Mouse (Mus musculus) lung, postnatal 14 days (tissue): ENCODE results near the gene Inhbc.

Experiments
- DNase-seq: peaks from one replicate; pipeline ENCODE4 v3.0.0; 2021

The Inhbc gene

DNA sequence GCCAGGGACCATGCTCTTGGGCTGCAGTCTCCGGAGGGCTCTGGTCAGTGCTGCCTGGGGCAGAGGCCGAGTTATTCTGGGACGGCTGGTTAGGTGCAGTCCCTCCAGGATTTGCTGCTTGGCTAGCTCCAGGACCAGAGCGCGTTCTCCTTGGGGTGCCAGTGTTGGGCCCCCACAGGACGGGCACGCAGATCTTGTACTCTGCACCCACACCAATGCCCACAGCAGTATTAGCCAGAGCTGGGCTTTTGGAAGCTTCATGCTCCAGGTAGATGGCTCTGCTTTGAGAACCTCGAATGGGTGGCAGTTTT is 19.0 kb downstream of the Inhbc start:
- no peak for DNase-seq

DNA sequence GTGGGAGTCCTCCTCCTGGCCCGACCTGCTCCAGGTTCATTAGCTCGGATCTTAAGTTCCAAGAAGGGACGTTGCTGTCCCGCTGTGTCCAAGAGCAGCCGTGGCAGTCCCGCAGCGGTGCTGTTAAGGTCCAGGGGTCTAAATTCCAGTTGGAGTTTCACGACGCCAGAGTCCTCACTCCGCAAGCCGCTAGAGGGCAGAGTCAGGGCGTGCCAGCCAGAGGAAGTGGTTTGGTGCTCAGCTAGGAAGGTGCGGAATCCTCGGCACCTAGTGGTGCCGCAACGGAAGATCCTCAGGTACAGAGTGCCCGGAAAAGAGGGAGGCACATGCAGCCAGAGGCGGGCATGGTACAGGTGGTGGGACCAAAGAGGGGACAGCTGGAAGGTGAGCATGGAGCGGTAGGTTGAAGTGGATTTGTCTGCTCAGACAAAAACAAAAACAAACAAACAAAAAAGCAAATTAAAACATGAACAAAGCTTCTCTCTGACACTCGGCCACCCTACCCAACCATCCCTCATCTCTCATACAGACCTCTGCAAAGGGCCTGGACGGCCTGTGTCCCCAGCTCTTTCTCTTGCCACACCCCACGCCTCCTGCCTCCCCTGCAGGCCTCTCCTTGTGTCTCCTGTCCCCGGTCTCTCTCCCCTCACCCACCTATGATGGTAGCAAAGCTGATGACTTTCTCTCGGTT is 19.5 kb downstream of the Inhbc start:
- peak; percentile 78 for DNase-seq

DNA sequence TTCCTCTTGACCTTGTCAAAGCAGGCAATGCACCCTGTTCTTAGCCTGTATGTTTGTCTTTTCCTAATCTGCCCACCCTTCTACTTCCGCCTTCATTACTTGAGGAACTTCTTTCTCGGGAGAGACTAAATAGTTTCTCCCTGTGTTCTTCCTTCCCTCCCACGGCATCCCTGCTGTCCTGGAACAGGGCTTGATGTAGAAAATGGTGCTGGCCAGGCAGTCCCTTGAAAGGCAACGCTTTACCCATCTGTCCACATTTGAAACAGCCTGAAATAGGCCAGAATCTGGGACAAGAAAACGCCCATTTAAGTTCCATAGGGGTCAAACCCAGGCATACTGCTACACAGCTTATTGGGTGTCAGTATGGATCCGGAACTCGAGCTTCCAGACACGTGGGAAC is 20.4 kb downstream of the Inhbc start:
- DNase-seq = no peak

DNA sequence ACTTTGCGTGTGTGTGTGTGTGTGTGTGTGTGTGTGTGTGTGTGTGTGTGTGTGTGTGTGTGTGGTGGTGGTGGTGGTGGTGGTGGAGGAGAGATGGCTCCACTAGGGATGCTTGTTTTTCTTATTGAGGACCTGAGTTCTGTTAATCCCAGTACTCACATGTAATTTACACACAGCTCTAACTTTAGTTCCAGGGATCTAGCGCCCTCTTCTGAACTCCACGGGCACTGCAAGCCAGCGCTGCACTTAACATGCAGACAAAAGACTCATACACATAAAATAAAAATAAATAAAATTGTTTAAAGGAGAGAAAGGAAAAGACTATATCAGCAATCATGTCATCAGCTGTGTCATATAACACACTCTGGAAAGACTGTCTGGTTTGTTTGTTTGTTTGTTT is 21.3 kb downstream of the Inhbc start:
- DNase-seq = no peak

DNA sequence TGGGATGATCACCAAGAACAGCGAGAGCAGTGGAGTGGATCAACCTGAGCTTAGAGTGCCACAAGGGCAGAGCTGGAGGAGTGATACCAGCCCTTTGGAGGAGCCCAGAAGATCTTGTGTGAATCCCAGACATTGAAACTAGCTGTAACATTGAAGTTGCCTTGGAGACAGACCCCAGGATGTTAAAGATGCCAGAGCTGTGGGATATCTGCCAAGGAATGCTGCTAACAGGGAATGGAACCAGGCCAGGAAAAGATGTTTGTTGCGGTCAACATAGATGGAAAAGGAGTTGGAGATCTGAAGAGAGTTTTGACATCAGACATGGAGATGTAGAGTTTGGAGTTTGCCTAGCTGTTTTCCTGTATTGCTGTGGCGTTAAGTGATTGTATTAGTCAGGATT is 24.1 kb downstream of the Inhbc start:
- no peak for DNase-seq

DNA sequence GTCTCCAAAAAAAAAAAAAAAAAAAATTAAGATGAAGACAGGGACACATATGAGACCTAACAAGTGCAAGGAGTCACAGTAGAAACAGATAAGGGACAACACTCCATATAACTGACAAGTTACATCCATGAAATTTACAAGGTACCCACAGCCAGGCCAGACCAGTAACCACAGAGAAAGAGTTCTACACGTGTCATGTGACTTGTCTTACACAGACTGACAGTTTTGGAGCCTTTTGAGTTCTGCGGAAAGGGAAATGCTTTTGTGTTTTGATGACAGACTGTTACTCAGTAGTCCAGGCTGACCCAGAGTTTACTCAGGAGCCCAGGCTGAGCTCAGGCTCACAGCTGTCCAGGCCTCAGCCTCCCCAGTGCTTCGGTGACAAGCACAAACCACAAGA is 27.2 kb downstream of the Inhbc start:
- no peak for DNase-seq

DNA sequence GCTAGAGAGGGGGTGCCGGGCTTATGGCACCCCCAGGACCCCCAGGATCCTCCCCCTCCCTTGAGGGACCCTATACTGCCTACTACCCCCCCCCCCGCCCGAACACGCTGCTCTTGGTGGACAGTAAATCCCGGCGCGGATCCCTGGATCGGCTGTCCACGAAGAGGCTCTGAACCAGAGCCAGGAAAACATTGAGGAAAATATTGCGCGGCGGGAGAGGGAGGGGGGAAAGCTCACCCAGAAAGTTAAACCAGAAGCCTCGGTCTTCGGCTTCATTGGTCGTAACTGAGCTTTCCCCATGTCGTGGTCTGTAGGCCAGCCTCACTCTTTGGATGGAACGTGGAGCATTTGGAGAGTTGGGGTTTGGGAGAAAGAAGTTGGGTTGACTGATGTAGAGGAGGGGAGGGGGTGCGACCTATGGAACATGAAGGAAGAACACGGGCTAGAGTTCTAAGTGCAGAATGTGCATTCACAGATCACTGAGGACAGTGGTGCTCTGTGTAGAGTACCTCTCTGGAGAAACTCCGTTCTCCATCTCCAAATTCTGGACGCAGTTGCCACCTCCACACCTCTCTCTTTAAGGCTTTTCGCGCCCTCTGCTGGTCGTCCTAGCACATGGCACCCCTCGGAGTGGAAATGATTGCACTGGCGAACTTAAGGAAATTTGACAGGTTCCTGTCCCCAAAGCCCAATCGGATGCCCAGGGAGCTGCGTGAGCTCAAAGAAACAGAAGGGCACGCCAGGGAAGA is 28.2 kb downstream of the Inhbc start, which contains the start of gene Gli1:
Gene Gli1, minus strand, starts transcription at position 84 of the 749 bp plus-strand sequence.
- peak; percentile 90 for DNase-seq

DNA sequence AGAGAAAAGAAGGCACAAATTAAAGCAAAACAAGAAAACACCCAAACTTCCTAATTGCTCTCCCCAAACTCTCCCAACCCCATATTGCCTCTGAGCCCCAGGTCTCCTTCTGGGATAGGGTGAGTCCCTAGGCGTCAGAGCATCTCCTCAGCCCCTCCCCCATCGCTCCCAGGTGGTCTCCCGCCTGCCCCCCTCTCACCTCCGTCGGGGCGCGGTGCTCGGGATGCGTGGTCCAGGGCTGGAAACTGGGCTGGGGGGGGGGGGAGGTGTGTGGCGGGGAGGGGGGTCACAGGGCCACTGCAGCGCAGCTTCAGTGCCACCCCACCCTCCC is 28.9 kb downstream of the Inhbc start:
- DNase-seq = no peak

DNA sequence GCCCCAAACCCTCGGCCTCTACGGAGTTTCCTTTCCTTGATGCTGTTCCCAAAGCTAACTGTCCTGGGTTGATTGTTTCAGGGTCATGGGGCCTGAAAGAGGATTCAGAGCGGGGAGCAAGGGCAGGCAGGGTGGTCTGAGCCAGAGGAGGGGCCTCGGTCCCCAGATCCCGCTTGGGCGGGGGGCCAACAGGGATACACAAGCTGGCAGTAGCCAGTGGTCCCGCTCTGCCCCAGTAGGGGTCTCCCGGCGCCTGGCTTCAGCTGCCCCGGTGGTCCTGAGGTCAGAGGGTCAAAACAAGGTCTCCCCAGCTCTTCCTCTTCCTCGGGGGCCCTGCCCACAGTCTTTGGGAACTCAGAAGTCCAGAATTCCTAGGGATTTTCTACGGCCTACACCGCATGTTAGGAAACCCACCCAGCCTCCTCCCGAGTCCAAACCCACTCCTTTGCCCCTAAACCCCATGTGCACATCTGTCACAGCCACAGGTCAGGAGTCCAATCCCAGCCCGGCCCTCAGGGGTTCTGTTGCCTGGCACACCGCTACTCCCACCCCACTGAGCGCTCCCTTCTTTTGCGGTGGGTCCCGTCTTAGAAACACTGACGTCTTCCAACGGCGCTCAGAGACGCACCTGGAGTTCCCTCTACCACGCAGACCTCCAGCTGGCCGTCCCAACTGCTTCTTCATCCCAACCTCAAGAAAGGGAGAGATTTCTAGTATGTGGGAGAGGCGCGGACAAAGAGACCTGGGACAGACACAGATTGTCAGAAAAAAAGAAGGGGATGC is 29.5 kb downstream of the Inhbc start:
- no peak for DNase-seq

DNA sequence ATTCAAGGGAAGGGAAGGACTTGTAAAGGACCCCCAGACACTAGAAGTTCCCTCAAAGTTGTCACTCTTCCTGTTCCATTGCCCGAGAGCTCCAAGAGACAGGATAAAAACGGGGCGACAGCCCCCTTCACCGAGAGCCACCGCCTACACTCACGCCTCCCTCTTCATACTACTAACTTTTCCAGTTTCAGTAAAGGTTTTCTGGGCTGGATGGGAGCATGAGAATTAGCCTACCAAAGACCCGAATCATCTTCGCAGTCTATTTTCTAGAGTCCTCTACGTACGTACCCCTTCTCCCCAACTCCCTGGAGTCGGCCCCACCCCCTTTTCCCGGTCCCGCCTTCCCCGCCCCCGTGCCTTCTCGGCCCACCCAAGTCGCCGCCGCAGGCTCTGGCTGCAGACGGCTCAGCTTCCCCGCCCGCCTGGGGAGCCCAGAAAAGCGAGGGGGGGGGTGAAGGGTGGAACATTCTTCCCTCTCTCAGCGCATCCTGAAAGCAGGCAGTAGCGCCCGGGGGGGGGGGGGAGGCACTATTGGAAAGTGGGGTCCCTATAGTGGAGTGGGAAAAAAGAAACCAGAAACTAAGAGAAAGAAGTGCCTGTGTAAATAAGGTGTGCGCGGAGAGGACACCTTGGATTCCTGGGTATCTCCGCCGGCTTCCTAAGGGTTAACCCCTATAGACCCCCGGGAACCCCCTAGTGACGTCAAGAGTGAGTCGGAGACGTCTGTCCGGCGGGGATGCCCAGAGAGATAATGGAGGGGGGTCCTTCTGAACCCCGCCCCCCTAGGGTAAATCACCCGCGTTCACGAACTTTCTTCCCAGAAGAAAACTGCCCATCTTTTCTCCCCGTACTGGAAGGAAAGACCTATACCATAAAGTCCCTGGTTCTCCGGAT is 30.3 kb downstream of the Inhbc start:
- DNase-seq = peak; percentile 69

DNA sequence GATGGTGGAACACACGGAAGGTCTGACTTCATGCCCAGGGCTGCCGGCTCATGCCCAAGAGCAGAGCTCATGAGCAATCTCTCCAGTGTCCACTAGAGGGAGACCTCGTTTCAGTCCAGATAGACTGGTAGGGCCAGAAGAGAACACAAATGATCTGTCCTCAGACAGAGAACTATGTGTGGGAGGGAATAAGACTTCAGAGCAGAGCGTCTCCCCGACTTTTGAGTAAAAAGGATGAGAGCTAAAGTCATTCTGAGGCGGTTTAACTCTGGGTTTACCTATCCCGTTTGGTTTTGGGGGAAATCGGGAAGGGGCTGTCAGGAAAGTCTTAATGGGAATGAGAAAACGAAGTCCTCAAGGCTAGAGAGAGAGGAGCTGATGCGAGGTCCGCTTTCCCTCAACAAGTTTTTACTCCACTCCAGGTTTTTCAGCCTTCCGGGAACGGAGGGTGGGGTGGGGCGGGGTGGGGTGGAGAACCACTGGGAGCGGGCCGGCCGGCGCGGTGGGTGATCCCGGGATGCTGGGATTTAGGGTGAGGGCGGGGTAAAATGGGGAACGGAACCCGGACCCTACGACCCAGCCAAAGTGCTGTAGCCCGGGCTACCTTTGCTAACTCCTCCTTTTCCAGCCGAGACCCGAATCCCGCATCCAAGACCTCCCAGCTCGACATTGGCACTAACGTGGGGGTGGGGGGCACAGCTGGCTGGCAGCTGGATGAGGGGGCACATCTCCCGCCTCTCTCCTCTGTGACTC is 31.1 kb downstream of the Inhbc start:
- DNase-seq = peak; percentile 91

DNA sequence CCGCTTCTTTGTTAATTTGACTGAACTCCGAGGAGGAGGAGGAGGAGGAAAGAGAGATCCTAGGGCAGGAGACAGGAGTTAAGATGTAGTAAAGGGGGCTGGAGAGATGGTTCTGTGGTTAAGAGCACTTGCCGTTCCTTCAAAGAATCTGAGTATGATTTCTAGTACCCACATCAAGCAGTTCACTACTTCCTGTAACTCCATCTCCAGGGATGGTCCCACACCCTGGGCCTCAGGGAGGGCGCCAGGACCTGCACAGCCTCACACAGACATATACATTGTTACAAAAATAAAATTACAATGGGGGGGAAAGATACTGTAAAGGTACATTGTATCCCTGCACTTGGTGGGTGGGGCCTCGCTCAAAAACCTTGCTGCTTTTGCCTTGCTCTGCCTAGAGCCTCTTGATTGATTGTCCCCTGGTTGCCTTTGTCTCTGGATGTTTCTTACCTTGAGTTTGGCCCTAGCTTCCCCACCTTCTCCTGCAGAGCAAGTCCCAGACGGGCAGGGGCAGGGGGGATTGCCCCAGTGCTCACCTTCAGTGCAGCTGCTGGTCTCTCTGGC is 32.6 kb downstream of the Inhbc start:
- DNase-seq = no peak

DNA sequence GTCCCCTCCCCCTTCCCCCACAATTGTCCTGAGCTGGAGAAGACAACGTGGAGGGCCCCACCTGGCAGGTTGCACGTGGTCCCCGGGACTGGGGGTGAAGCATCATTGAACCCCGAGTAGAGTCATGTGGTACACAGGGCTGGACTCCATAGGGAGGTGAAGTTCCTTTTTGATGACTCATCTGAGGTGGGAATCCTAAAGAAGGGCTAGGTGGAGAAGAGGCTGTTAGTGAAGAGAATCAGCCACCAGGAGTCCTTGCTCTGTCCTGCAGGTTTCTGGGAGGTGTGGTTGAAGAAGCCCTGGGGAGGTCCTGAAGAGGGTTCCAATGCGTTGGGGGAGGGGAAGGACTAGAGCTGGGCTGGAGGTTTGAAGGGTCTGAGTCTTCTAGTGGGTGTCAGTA is 33.3 kb downstream of the Inhbc start:
- DNase-seq = no peak

DNA sequence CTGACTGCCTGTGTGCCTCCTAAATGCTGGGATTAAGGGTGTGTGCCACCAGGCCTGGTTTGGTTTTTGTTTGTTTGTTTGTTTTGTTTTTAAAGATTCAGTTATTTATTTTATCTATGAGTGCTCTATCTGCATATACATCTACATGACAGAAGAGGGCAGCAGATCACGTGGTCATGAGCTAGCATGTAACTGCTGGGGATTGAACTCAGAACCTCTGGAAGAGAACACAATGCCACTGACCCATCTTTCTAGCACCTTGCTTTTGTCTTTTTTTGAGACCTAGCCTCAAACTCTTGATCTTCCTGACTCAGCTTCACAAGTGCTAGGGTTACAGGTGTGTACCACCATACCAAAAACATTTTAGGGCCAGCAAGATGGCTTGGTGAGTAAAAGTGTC is 35.0 kb downstream of the Inhbc start:
- DNase-seq = no peak

DNA sequence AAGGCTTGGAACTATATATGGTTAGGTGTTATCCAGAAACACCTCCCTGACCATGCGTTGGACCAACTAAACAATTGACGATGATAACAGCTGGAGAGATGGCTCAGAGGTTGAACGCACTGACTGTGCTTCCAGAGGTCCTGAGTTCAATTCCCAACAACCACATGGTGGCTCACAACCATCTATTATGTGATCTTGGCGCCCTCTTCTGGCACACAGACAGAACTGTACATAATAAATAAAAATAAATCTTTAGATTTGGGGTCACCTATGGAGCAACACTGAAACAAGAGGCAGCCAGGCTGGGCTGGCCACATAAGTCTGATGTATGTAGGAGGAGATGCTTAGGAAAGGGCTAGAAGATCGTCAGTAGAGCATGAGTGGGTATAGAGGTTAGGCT is 37.1 kb downstream of the Inhbc start:
- DNase-seq = no peak

DNA sequence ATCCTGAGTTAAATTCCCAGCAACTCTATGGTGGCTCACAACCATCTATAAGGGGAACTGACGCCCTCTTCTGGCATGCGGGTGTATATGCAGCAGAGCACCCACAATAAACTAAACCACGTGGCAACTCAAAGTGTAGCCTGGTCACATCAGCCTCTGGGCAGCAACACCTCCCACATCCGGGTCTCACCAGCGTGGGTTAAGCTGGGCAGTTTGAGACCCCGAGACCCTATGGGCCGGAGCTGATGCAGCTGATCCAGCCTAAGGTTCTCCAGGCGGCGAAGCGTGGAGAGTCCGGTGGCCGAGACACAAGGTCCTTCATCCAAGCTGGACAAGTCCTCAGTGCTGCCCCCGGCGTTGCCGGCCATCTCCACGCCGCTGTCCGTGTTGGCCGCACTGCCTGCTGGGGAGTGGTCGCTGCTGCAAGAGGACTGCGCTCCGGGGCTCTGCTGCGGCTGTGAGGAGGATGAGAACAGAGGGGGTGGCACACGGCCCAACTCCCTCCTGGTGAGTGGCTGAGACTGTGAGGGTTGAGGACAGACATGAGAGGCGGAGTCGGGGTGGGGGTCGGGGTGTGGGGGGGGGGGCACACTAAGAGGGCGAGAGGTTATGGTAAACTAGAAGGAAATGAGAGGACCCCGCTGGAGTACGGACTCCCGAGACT is 37.9 kb downstream of the Inhbc start:
- DNase-seq = no peak

DNA sequence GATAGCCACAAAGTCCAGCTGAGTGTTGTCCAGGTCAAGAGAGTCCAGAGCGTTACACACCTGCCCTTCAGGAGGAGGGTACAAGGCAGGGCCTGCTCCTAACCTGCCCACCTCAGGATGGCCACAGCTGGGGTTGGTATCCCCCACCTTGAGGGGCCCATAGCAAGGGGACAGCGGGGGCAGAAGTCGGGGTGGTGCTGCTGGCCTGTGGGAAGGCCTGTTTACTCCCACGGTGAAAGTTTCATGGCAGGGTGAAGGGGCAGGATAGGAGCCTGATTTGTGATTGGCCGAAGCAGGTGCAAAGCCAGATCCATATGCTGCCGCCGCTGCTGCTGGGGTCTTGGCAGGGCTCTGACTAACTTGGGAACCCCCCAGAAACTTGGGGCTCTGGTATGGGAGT is 40.0 kb downstream of the Inhbc start:
- DNase-seq = no peak

DNA sequence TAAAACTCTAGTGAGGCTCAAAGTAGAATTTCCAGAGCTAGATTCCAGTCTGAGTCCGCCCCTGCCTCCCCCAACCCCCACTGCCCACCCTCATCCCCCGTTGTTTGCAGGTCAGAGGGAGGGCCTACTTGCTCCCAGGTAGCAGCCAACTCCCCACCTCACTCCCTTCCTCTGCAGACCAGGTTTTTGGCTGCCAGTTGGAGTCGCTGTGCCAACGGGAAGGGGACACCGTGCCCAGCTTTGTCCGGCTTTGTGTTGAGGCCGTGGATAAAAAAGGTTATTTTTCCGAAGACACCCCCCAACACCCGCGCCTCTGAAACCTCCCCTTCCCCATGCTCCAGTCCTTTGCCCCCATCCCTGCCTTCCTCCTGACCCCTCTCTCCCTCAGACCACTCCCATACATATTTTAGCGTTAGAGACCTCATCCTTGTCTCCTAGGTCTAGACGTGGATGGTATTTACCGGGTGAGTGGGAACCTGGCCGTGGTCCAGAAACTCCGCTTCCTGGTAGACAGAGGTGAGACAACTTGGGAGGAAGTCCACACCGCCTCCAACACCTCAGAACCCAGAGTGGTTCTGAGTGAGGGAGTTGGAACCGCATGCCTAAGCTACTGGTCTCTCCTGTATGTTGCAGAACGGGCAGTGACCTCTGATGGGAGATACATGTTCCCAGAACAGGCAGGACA is 42.6 kb downstream of the Inhbc start:
- no peak for DNase-seq

DNA sequence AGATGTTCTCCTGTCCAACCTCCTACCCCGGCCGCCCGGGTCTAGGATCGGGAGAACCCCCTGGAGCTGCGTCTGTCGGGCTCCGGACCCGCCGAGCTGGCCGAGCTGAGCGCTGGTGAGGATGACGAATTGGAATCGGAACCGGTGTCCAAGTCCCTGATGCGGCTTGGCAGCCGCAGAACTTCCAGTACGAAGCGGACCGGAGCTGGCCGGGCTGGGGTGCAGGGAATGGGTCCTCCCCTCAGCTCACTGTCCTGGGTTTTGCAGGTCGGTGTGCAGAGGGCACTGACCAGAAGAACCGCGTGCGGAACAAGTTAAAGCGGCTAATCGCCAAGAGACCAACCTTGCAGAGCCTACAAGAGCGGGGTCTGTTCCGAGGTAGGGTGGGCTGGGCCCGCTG is 43.4 kb downstream of the Inhbc start:
- DNase-seq = no peak

DNA sequence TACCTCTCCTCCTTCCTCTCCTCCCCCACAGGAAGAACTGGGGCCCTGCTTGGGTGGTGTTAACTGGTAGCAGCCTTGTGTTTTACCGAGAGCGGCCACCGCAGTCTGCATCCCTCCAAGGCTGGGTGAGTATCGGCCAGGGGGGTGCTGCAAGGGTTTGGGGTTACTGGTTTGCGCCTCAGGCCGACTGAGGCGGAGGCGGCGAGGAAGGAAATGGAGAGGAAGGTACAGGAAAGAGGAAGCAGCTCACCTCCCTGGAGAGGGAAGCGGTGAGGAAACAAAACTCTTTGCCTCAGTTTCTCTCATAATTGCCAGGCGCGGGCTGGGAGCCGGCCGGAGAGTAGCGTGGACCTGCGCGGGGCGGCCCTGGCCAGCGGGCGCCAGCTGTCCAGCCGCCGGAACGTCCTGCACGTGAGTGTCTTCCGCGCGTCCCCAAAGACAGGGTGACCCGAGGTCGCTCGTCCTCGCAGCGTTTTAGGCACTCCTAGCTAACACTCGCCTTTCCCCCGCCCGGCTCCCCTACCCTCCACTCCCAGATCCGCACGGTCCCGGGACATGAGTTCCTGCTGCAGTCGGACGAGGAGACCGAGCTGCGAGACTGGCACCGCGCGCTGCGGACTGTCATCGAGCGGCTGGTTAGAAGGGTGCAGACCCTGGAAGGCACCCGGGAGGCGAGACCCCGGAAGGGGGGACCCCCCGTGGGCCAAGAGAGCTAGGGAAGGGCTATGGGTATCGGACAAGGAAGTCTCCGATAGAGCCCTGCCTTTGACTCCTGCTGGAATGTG is 44.0 kb downstream of the Inhbc start:
- DNase-seq = peak; percentile 31
